Mouse (Mus musculus): Measurements from ENCODE around the gene Mctp1.

The Mctp1 gene

DNA sequence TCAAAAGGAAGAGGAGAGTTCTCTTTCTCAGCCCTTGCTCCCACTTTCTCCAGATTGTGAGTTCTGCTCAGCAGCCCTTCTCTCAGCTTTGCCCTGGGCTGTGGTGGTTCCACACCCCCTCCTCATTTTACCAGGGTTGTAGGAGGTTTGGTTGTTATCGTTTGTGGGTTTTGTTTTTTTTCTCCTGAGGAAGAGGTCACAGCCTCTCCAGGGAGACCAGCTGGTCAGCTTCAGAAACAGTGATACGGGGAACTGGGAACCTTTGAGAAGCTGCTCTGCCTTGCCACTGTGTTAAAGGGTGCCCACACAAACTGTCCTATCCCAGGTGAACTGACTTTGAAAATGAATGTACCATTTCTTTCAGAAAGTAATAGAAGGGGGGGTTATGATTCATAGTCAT is 425.5 kb downstream of the Mctp1 start:
- DNase-seq (ENCODE audit: inconsistent age in 2 of 2, low spot score in 1 of 2), result no peak

DNA sequence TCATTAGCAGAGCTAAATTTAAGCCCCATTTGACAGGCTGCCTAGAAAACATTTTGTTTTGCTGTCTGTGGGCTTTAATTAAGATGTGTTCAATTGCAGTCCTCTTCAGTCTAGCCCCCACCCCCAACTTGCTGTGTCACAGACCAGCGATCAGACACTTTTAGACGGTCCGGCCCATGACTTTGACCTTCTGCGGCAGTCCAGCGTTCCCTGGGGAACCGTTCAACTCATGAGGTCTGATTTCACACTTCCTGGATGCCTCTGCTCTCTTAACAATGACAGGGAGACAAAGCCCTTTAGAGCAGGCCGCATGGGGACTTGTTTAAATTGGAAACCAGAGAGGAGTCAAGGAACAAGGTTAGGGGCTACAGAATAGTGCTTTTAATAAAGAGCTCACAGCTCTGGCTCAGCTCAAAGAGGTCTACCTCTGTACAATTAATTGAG is 426.2 kb downstream of the Mctp1 start:
- peak in 1 of 2 experiments; percentile 22 for DNase-seq (ENCODE audit: inconsistent age in 2 of 2, low spot score in 1 of 2)

- DNase-seq (ENCODE audit: inconsistent age in 2 of 2, low spot score in 1 of 2), result no peak
These were observed 438.7 kb downstream of the Mctp1 start for GRCm38 (mm10) chr13:76823083-76823482.

- no peak for DNase-seq (ENCODE audit: inconsistent age in 2 of 2, low spot score in 1 of 2)
These were observed 440.8 kb downstream of the Mctp1 start for GRCm38 (mm10) chr13:76824932-76825694.

- no peak for DNase-seq (ENCODE audit: inconsistent age in 2 of 2, low spot score in 1 of 2)
These were observed 443.4 kb downstream of the Mctp1 start for GRCm38 (mm10) chr13:76827738-76828137.

- DNase-seq (ENCODE audit: inconsistent age in 2 of 2, low spot score in 1 of 2), result no peak
These were observed 453.7 kb downstream of the Mctp1 start for GRCm38 (mm10) chr13:76838031-76838430.

- no peak for DNase-seq (ENCODE audit: inconsistent age in 2 of 2, low spot score in 1 of 2)
These were observed 456.4 kb downstream of the Mctp1 start for GRCm38 (mm10) chr13:76840712-76841111.

DNA sequence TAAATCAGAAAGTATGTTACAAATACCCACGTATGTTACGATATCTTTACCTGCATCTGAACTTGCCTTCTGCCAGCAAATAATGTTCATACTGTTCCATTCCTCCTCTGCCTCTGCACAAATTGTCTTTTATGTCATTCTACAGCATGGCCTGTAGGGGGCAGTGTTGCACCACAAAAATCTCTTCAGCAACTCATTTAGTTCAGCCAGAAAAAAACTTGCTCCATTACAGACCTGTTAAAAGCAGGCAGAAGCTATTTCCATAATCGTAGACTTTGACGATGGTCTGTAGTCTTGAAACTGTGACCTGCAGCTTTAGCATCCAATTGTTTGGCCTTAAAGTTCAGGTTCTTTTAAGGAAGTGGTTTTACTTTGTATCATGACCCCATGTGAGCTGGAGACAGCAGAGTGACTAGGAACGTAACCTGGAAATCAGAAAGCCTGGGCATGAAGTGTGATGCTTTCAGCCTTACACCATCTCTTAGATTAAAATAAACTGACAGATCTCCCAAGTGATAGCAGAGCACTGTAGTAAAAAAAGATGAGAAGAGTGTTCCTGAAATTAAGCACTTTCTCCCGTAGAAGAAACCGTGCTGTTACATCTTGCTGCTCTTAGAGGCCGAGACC is 460.4 kb downstream of the Mctp1 start:
- DNase-seq (ENCODE audit: inconsistent age in 2 of 2, low spot score in 1 of 2), result peak; percentile 33 to 80

GRCm38 (mm10) chr13:76850412-76851054 is 466.2 kb downstream of the Mctp1 start:
- no peak for DNase-seq (ENCODE audit: inconsistent age in 2 of 2, low spot score in 1 of 2)

DNA sequence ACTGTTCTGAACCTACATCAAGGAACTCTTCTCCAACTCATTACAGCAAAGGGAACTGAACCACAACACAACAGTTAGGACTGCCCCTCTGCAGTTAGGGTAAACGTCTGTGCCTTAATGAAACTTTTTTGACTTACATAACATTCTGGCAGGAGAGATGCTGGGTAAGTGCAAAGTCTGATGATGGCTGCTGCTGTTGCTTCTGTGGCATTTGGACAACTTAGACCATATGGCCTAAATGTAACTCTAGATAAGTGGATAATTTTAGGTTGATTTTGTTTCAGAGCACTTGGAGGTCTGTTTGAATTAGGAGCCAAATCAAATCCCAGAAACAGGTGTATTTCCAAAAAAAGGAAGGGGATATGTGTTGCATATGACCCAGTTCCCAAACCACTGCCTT is 470.0 kb downstream of the Mctp1 start:
- no peak for DNase-seq (ENCODE audit: inconsistent age in 2 of 2, low spot score in 1 of 2)

GRCm38 (mm10) chr13:76855021-76855420 is 470.7 kb downstream of the Mctp1 start:
- no peak for DNase-seq (ENCODE audit: inconsistent age in 2 of 2, low spot score in 1 of 2)

GRCm38 (mm10) chr13:76857024-76857423 is 472.7 kb downstream of the Mctp1 start:
- no peak for DNase-seq (ENCODE audit: inconsistent age in 2 of 2, low spot score in 1 of 2)

- DNase-seq (ENCODE audit: inconsistent age in 2 of 2, low spot score in 1 of 2), result no peak
These were observed 473.7 kb downstream of the Mctp1 start for GRCm38 (mm10) chr13:76858078-76858482.

DNA sequence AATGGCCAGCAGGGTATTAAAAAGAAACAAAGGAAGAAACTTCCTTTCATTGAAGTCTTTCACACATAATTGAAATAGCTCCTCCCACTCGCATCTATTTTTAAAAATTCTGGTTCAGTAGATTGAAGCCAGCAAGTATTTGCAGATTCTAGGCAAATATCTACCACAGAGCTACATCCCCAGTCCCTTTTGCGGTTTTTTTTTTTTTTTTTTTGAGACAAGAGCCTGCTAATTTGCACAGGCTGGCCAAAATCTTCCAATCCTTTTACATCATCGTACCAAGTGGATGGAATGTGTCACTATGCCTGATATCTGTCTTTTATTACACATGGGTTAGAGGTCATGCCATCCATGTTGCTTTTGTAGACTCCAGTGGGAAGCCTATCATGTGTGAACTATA is 486.0 kb downstream of the Mctp1 start:
- no peak for DNase-seq (ENCODE audit: inconsistent age in 2 of 2, low spot score in 1 of 2)

- no peak for DNase-seq (ENCODE audit: inconsistent age in 2 of 2, low spot score in 1 of 2)
These were observed 493.8 kb downstream of the Mctp1 start for GRCm38 (mm10) chr13:76877887-76878763.

DNA sequence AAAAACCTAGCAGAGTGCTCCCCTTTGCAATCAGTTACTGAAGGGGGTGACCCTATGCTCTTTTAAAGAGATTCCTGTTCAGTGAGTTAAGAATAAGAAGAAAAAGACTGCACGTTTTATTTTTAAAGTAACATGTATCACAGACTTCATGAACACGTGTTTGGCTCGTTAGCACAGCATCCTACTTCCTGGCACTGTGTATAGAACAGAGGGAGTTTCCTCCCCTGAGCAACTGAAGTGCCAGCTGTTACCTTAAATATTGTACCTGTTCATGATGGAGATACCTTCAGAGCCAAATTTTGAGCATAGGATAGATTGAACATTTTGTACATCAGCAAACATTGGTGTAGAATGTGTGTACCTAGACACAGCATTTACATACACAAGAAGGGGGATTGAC is 494.7 kb downstream of the Mctp1 start:
- no peak for DNase-seq (ENCODE audit: inconsistent age in 2 of 2, low spot score in 1 of 2)

GRCm38 (mm10) chr13:76884517-76885092 is 500.3 kb downstream of the Mctp1 start:
- no peak for DNase-seq (ENCODE audit: inconsistent age in 2 of 2, low spot score in 1 of 2)

DNA sequence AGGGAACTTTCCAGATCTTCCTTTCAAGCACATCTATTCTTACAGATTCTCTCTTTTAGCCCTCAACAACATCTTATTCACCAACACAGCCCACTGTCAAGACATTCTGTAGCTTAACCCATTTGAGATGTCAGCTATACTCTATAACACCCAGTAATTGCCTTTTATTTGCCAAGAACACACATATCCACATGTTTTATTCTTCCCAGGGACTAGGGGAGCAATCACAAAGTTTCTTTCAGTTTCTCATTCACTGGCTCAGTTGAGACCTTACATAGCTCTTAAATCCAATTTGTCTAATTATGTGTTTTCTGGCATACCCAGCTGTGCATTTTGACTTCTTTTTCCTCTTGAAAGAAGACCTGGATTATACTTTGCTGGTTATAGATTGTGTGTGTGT is 508.7 kb downstream of the Mctp1 start:
- no peak for DNase-seq (ENCODE audit: inconsistent age in 2 of 2, low spot score in 1 of 2)

- no peak for DNase-seq (ENCODE audit: inconsistent age in 2 of 2, low spot score in 1 of 2)
These were observed 511.6 kb downstream of the Mctp1 start for GRCm38 (mm10) chr13:76895770-76896456.

DNA sequence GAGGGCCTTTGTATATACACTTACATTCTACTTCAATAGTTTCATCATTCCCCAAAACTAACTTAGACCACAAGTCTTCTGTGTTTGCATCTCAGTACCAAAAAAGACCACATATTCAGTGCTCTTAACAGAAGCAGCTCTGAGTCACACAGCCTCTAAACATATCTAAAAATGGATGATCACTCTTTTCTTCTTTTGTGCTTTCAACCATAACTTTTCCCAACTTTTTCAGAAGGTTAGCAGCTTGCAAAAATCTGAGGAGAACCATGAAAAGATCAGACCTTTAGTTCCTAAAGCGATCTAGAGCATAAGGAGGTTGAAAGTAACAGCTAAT is 512.1 kb downstream of the Mctp1 start:
- no peak for DNase-seq (ENCODE audit: inconsistent age in 2 of 2, low spot score in 1 of 2)

Data from adrenal gland, adult (tissue).